Comparison of ENCODE assay signal across 8 mouse cellular contexts in the genomic region with DNA sequence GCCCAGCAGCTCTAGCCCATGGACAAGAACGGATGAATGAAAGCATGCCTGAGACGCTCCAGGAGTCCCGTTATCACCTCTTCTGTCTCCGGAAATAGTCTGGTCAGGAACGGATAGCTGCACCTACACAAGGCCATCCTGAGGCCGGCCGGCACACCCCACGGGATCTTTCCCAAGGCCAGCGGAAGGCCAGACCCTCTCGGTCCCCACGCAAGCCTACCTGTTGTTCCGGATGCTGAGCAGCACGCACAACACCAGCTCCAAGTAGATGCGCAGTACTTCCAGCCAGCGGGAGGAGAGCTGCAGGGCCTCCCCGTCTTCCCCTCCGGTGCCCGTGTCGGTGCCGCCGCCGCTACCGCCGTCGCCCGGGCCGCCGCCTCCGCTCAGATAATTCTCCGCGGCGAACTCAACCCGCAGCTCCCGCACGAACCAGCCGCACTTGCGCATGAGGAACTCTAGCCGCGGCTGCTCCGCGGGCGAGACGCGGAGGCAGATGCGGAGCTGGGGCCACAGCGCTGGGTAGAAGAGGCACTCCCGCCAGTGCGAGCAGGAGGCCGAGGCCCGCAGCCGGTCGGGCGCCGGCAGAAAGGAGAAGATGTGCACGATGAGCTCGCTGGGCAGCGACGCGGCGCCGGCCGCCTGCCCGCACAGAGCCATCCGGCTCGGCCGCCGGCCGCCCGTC. TPM values are rescaled to one million over a fixed set of nuclear protein-coding genes. Genes with fewer than 3 reads are reported as not detected.
DNase-seq lines count a peak whose midpoint lies in the region; ATAC-seq and TF ChIP-seq lines count a peak whose summit lies in the region.

No protein-coding gene starts in this region.

- under 1% methylated on average over 68 of the region's 69 CpGs for WGBS in cerebellum, adult 2 months
- WGBS in hindbrain, embryonic 16.5 days, result under 1% methylated on average over 49 of the region's 69 CpGs
- WGBS in limb, embryonic 11.5 days, result under 1% methylated on average over 62 of the region's 69 CpGs
- WGBS in midbrain, embryonic 10.5 days, result 1% methylated on average over 68 of the region's 69 CpGs
- under 1% methylated on average over 66 of the region's 69 CpGs for WGBS in stomach, embryonic 14.5 days

- H3K4me3 ChIP-seq in cerebellum, adult 2 months (replicated peaks; ENCODE audit: insufficient read depth, low read depth, low read length), result peak overlapping the region; percentile 59
- H3K4me3 ChIP-seq in hindbrain, embryonic 16.5 days (ENCODE audit: low read length), result peak overlapping the region; percentile 98
- H3K4me3 ChIP-seq in limb, embryonic 11.5 days (ENCODE audit: low read depth, low read length), result peak overlapping the region; percentile 93
- H3K4me3 ChIP-seq in midbrain, embryonic 10.5 days, result peak overlapping the region; percentile 97
- H3K4me3 ChIP-seq in stomach, embryonic 14.5 days (ENCODE audit: low read depth, low read length), result peak overlapping the region; percentile 88

- peaks cover 7% of the 10 kb centered on the region; the same call in 1 of the 2 replicates for H3K4me1 ChIP-seq in cerebellum, adult 2 months (ENCODE audit: control insufficient read depth, insufficient read depth, low read length)
- peaks cover 23% of the 10 kb centered on the region for H3K4me1 ChIP-seq in hindbrain, embryonic 16.5 days (ENCODE audit: control insufficient read depth, insufficient read depth, low read depth, low read length)
- peaks cover 7% of the 10 kb centered on the region; the same call in 1 of the 2 replicates for H3K4me1 ChIP-seq in limb, embryonic 11.5 days (ENCODE audit: control insufficient read depth, insufficient read depth, low read length)
- H3K4me1 ChIP-seq in midbrain, embryonic 10.5 days, result peaks cover 16% of the 10 kb centered on the region
- peaks cover 5% of the 10 kb centered on the region; the same call in 1 of the 2 replicates for H3K4me1 ChIP-seq in stomach, embryonic 14.5 days (ENCODE audit: control insufficient read depth, insufficient read depth, low read length)

- no peaks in the 10 kb centered on the region for H3K36me3 ChIP-seq in hindbrain, embryonic 16.5 days (ENCODE audit: control insufficient read depth, insufficient read depth, low read length)
- no peaks in the 10 kb centered on the region for H3K36me3 ChIP-seq in limb, embryonic 11.5 days (ENCODE audit: control insufficient read depth, insufficient read depth, low read length)
- H3K36me3 ChIP-seq in midbrain, embryonic 10.5 days, result no peaks in the 10 kb centered on the region
- no peaks in the 10 kb centered on the region; the same call in 1 of the 2 replicates for H3K36me3 ChIP-seq in stomach, embryonic 14.5 days (ENCODE audit: control insufficient read depth, insufficient read depth, low read length)

- TF ChIP-seq CTCF in cerebellum, adult 2 months (IDR thresholded peaks at IDR 0.05; ENCODE audit: borderline replicate concordance, insufficient read depth, low read depth, low read length), result no peak

- H3K27me3 ChIP-seq in cerebellum, adult 2 months (ENCODE audit: control insufficient read depth, insufficient read depth, low read length), result no peaks in the 10 kb centered on the region
- no peaks in the 10 kb centered on the region for H3K27me3 ChIP-seq in hindbrain, embryonic 16.5 days (replicated peaks; ENCODE audit: control insufficient read depth, insufficient read depth, low read length)
- no peaks in the 10 kb centered on the region for H3K27me3 ChIP-seq in limb, embryonic 11.5 days (ENCODE audit: control insufficient read depth, insufficient read depth, low read length)
- no peaks in the 10 kb centered on the region for H3K27me3 ChIP-seq in midbrain, embryonic 10.5 days (ENCODE audit: low read depth, poor library complexity, severe bottlenecking)
- no peaks in the 10 kb centered on the region for H3K27me3 ChIP-seq in stomach, embryonic 14.5 days (ENCODE audit: control insufficient read depth, insufficient read depth, low read length)

- peak overlapping the region; percentile 82 for H3K27ac ChIP-seq in cerebellum, adult 2 months (ENCODE audit: insufficient read depth, low read length)
- peak overlapping the region; percentile 99 for H3K27ac ChIP-seq in hindbrain, embryonic 16.5 days (ENCODE audit: low read depth, low read length)
- peak overlapping the region; percentile 88; the same call in 1 of the 2 replicates for H3K27ac ChIP-seq in limb, embryonic 11.5 days (replicated peaks; ENCODE audit: low read depth, low read length)
- H3K27ac ChIP-seq in midbrain, embryonic 10.5 days (replicated peaks), result peak overlapping the region; percentile 97
- peak overlapping the region; percentile 93 for H3K27ac ChIP-seq in stomach, embryonic 14.5 days (ENCODE audit: low read length)

- H3K9ac ChIP-seq in hindbrain, embryonic 16.5 days (ENCODE audit: low read depth, low read length), result peak overlapping the region; percentile 79
- H3K9ac ChIP-seq in limb, embryonic 11.5 days (ENCODE audit: low read length), result peak overlapping the region; percentile 85
- H3K9ac ChIP-seq in stomach, embryonic 14.5 days (replicated peaks; ENCODE audit: low read depth, low read length), result peak overlapping the region; percentile 81

- TF ChIP-seq POLR2A in cerebellum, adult 2 months (IDR thresholded peaks at IDR 0.05; ENCODE audit: borderline replicate concordance, insufficient read depth, low read length), result no peak

- H3K4me2 ChIP-seq in hindbrain, embryonic 16.5 days (ENCODE audit: low read length), result peak overlapping the region; percentile 87
- peak overlapping the region; percentile 84 for H3K4me2 ChIP-seq in limb, embryonic 11.5 days (ENCODE audit: low read depth, severe bottlenecking)
- peak overlapping the region; percentile 93 for H3K4me2 ChIP-seq in stomach, embryonic 14.5 days (replicated peaks; ENCODE audit: low read depth, low read length)

- peak; percentile 50 for ATAC-seq in hindbrain, embryonic 16.5 days
- no peak; the same call in none of the 2 replicates for ATAC-seq in limb, embryonic 11.5 days (ENCODE audit: insufficient number of reproducible peaks, low FRiP score, low TSS enrichment, low read depth)
- ATAC-seq in stomach, embryonic 14.5 days (ENCODE audit: insufficient number of reproducible peaks, insufficient read depth, low FRiP score, low read depth), result no peak

- peak; percentile 40 for DNase-seq in kidney, adult 11 months
- no peak for DNase-seq in kidney, postnatal 14 days
- DNase-seq in cerebellum, adult 2 months, result peak; percentile 55 to 72
- peak; percentile 16 for DNase-seq in forelimb bud, embryonic 11.5 days (ENCODE audit: low read depth, low spot score)
- DNase-seq in limb, embryonic 11.5 days (ENCODE audit: low spot score), result peak; percentile 52
- DNase-seq in midbrain, embryonic 10.5 days (ENCODE audit: low spot score), result no peak

- H3K9me3 ChIP-seq in hindbrain, embryonic 16.5 days (ENCODE audit: control insufficient read depth, low read length), result no peaks in the 10 kb centered on the region
- H3K9me3 ChIP-seq in limb, embryonic 11.5 days (ENCODE audit: control insufficient read depth, low read length), result no peaks in the 10 kb centered on the region
- H3K9me3 ChIP-seq in midbrain, embryonic 10.5 days (replicated peaks), result no peaks in the 10 kb centered on the region
- no peaks in the 10 kb centered on the region for H3K9me3 ChIP-seq in stomach, embryonic 14.5 days (ENCODE audit: control insufficient read depth, low read depth, low read length)

RNA-seq across cellular contexts. Expression of a gene that starts 0.7 kb away (rescaled TPM):
- 45.2 and 45.5 TPM in 2 replicates for polyA plus RNA-seq in cerebellum, adult 2 months (2012; rRNA removed)
- polyA plus RNA-seq in hindbrain, embryonic 16.5 days (2015; fragmentation: Nextera tagmentation; extraction: Ambion mirVana), result 3.9 and 5.1 TPM in 2 replicates
- polyA plus RNA-seq in limb, embryonic 11.5 days (2014; fragmentation: Nextera tagmentation; extraction: Ambion mirVana), result 10.6 and 12.2 TPM in 2 replicates
- 5.4 and 6.4 TPM in 2 replicates for polyA plus RNA-seq in midbrain, embryonic 10.5 days (2016; fragmentation: Nextera tagmentation; extraction: Ambion mirVana)
- 7.4 and 8.1 TPM in 2 replicates for polyA plus RNA-seq in stomach, embryonic 14.5 days (2014; fragmentation: Nextera tagmentation; extraction: Ambion mirVana)

Comparison
In these comparisons a context has a peak if more than half of its experiments do, and no peak if none do; other contexts are left out.
1. DNase-seq: peak in kidney, adult 11 months (single experiment), cerebellum, adult 2 months (2 of 2), forelimb bud, embryonic 11.5 days (single experiment) and limb, embryonic 11.5 days (single experiment); none in kidney, postnatal 14 days (single experiment) and midbrain, embryonic 10.5 days (single experiment).
2. Peak in every context shown above with its lines, with median percentiles within 50 percentile points of each other: H3K27ac ChIP-seq, H3K4me3 ChIP-seq, H3K4me2 ChIP-seq and H3K9ac ChIP-seq.